Mouse (Mus musculus): ENCODE measurements at regions not wholly inside any gene's neighbourhood (a gene's known extent, or its start where the extent isn't known, plus 50 kb on each side); places are given as distances from the start of the nearest gene placed in this dataset.

GRCm38 (mm10) chr14:58317640-58318039 is 247.3 kb downstream of the Fgf9 start:
- 61% methylated on average over 3 of the region's 3 CpGs for WGBS
- ATAC-seq (ENCODE audit: low read depth) (peak; percentile 37; the same call in 1 of the 2 replicates), DNase-seq (ENCODE audit: low spot score) (peak; percentile 43)
- H3K27me3 ChIP-seq (replicated peaks; ENCODE audit: control insufficient read depth, insufficient read depth, low read length): no peaks in the 10 kb centered on the region
- H3K4me2 ChIP-seq (ENCODE audit: low read depth, low read length): no peak overlapping the region
- no peaks in the 10 kb centered on the region for H3K36me3 ChIP-seq (ENCODE audit: control insufficient read depth, insufficient read depth, low read length)
- no peak overlapping the region for H3K9ac ChIP-seq (ENCODE audit: low read depth, low read length)
- peaks cover 15% of the 10 kb centered on the region for H3K4me1 ChIP-seq (ENCODE audit: control insufficient read depth, insufficient read depth, low read length)
- no peaks in the 10 kb centered on the region for H3K9me3 ChIP-seq (ENCODE audit: control insufficient read depth, low read length)
- H3K4me3 ChIP-seq (ENCODE audit: low read depth, low read length): no peak overlapping the region
- no peak overlapping the region for H3K27ac ChIP-seq (replicated peaks; ENCODE audit: low read depth, low read length)

DNA sequence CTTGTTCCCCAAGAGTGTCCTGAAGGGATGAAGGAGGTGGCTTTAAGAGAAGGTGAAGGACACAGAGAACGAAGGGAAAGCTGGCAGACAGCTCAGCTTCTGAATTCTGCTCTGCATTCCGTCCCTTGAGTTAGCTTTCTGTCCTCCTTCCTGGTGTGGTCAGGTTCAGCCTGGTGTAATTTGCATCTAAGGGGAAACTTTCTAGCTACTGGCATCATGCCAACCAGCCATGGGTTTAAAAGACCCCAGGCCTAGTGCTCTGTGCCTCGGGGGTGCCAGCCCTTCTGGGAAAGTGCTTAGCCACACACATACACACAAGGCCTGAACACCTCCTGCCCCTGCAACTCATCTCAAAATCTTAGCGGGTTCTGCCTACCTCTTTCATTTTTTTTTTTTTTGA is 246.9 kb downstream of the Fgf9 start:
- DNase-seq (ENCODE audit: low spot score) (peak; percentile 44), ATAC-seq (ENCODE audit: low read depth) (no peak)
- H3K4me2 ChIP-seq (ENCODE audit: low read depth, low read length): no peak overlapping the region
- H3K27me3 ChIP-seq (replicated peaks; ENCODE audit: control insufficient read depth, insufficient read depth, low read length): no peaks in the 10 kb centered on the region
- no peak overlapping the region for H3K27ac ChIP-seq (replicated peaks; ENCODE audit: low read depth, low read length)
- H3K4me3 ChIP-seq (ENCODE audit: low read depth, low read length): no peak overlapping the region
- no peak overlapping the region for H3K9ac ChIP-seq (ENCODE audit: low read depth, low read length)
- H3K9me3 ChIP-seq (ENCODE audit: control insufficient read depth, low read length): no peaks in the 10 kb centered on the region
- 30% methylated on average over 4 of the region's 4 CpGs for WGBS
- H3K4me1 ChIP-seq (ENCODE audit: control insufficient read depth, insufficient read depth, low read length): peaks cover 15% of the 10 kb centered on the region
- no peaks in the 10 kb centered on the region for H3K36me3 ChIP-seq (ENCODE audit: control insufficient read depth, insufficient read depth, low read length)

GRCm38 (mm10) chr14:58307695-58308094 is 237.3 kb downstream of the Fgf9 start:
- no peak for ATAC-seq (ENCODE audit: low read depth)

GRCm38 (mm10) chr14:58306832-58307521 is 236.6 kb downstream of the Fgf9 start:
- no peak overlapping the region for H3K4me2 ChIP-seq (ENCODE audit: low read depth, low read length)
- 0 out of 2 replicates have a peak, but pooled peaks have one; percentile 22 for ATAC-seq (ENCODE audit: low read depth)
- 71% methylated on average over 11 of the region's 11 CpGs for WGBS
- DNase-seq (ENCODE audit: low spot score): no peak
- H3K4me1 ChIP-seq (ENCODE audit: control insufficient read depth, insufficient read depth, low read length): no peaks in the 10 kb centered on the region
- H3K4me3 ChIP-seq (ENCODE audit: low read depth, low read length): no peak overlapping the region
- H3K27me3 ChIP-seq (replicated peaks; ENCODE audit: control insufficient read depth, insufficient read depth, low read length): no peaks in the 10 kb centered on the region
- no peak overlapping the region for H3K27ac ChIP-seq (replicated peaks; ENCODE audit: low read depth, low read length)
- H3K9me3 ChIP-seq (ENCODE audit: control insufficient read depth, low read length): peaks cover 10% of the 10 kb centered on the region
- H3K9ac ChIP-seq (ENCODE audit: low read depth, low read length): no peak overlapping the region
- H3K36me3 ChIP-seq (ENCODE audit: control insufficient read depth, insufficient read depth, low read length): no peaks in the 10 kb centered on the region

More at GRCm38 (mm10) chr14:58307695-58308094, 237.3 kb downstream of the Fgf9 start:
- Histone ChIP-seq H3K9me3 (ENCODE audit: control insufficient read depth, low read length) (peaks cover 10% of the 10 kb centered on the region), H3K4me3 (ENCODE audit: low read depth, low read length) (no peak overlapping the region), H3K4me2 (ENCODE audit: low read depth, low read length) (no peak overlapping the region), H3K36me3 (ENCODE audit: control insufficient read depth, insufficient read depth, low read length) (no peaks in the 10 kb centered on the region), H3K4me1 (ENCODE audit: control insufficient read depth, insufficient read depth, low read length) (no peaks in the 10 kb centered on the region), H3K9ac (ENCODE audit: low read depth, low read length) (no peak overlapping the region), H3K27ac (replicated peaks; ENCODE audit: low read depth, low read length) (no peak overlapping the region), H3K27me3 (replicated peaks; ENCODE audit: control insufficient read depth, insufficient read depth, low read length) (no peaks in the 10 kb centered on the region)
- 92% methylated on average over 6 of the region's 6 CpGs for WGBS
- DNase-seq (ENCODE audit: low spot score): no peak

DNA sequence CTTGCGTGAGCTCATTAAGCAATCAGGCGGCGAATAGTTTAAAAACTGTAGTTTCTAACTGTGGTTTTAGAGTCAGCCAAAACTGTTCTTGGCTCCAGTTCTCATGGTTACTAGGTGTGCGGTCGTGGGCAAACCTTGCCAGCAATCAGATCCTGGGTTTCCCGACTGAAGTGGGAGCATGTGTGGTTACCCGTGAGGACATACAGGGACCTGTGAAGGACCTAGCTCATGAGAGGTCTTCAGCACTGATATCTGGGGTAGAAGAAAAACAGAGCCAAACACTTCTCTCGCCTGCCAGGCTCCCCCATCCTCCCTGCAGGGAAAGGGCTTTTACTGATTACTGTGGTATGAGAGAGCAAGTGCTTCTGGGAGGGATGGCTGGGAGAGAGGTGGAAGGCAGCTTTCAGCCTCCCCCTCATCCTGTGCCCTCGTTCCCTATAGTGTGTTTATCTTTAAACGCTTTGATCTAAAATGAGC is 230.1 kb downstream of the Fgf9 start:
- Histone ChIP-seq H3K36me3 (ENCODE audit: control insufficient read depth, insufficient read depth, low read length) (no peaks in the 10 kb centered on the region), H3K27me3 (replicated peaks; ENCODE audit: control insufficient read depth, insufficient read depth, low read length) (no peaks in the 10 kb centered on the region), H3K4me3 (ENCODE audit: low read depth, low read length) (no peak overlapping the region), H3K4me1 (ENCODE audit: control insufficient read depth, insufficient read depth, low read length) (0 out of 2 replicates have a peak, but pooled peaks cover 3% of the 10 kb centered on the region), H3K4me2 (ENCODE audit: low read depth, low read length) (no peak overlapping the region), H3K9ac (ENCODE audit: low read depth, low read length) (no peak overlapping the region), H3K9me3 (ENCODE audit: control insufficient read depth, low read length) (no peaks in the 10 kb centered on the region), H3K27ac (replicated peaks; ENCODE audit: low read depth, low read length) (no peak overlapping the region; the same call in 1 of the 2 replicates)
- 36% methylated on average over 10 of the region's 10 CpGs for WGBS
- DNase-seq (ENCODE audit: low spot score): peak; percentile 78
- ATAC-seq (ENCODE audit: low read depth): peak; percentile 76

DNA sequence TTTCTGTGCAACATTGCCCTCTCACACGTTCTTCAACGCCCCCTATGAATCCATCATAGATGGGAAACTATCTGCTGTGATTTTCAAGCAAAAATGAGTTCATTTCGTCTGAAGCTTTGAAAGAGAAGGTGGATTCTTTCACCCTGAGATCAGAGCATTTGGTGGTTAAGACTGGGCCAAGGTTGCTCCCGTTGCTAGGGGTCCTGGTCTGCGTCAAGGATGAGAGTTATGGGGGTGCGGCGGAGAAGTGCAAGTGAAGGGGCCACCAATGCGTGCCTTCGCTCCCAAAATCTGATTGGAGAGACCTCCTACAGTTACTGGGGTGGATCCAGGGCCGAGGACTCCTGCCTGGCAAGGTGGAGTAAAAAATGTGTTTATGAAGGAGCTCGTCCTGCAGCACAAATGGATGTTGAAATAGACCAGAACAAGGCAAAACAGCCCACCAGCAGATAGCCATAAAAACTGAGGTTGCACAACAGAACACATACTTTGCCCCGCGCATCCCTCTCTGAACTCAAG is 215.7 kb downstream of the Fgf9 start:
- Histone ChIP-seq H3K4me1 (ENCODE audit: control insufficient read depth, insufficient read depth, low read length) (peaks cover 5% of the 10 kb centered on the region; the same call in 1 of the 2 replicates), H3K9ac (ENCODE audit: low read depth, low read length) (no peak overlapping the region), H3K4me3 (ENCODE audit: low read depth, low read length) (no peak overlapping the region), H3K27me3 (replicated peaks; ENCODE audit: control insufficient read depth, insufficient read depth, low read length) (no peaks in the 10 kb centered on the region), H3K9me3 (ENCODE audit: control insufficient read depth, low read length) (no peaks in the 10 kb centered on the region), H3K4me2 (ENCODE audit: low read depth, low read length) (no peak overlapping the region), H3K36me3 (ENCODE audit: control insufficient read depth, insufficient read depth, low read length) (no peaks in the 10 kb centered on the region), H3K27ac (replicated peaks; ENCODE audit: low read depth, low read length) (no peak overlapping the region)
- whole genome bisulfite sequencing: 67% methylated on average over 13 of the region's 13 CpGs
- DNase-seq (ENCODE audit: low spot score): no peak
- ATAC-seq (ENCODE audit: low read depth): 0 out of 2 replicates have a peak, but pooled peaks have one; percentile 33

DNA sequence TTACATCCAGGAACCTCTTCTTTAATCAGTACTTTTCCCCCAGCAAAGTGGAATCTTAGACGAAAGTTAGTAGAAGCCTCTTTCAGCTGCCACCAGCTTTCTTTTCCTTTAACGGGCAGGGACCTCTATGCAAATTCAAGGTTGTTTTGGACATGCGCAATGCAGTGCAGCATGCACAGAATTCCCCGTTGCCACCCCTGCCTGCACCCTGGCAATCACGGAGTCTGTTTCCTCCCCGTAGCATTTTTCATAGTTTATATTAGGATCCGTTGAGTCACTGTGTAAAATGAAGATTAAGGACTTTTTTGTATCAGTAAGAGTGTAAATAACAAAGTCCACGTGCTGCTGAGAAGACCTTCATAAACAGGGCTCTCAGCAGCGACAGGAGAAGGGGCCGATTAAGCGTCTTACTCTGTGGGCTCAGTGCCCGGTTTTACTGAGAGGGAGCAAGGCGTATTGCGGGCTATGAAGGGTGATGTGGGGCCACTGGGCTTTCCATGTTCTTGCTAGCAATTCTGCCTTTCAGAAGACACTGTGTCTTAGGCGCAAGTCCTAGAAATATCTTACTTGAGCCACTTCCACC is 212.5 kb downstream of the Fgf9 start:
- WGBS: 67% methylated on average over 15 of the region's 15 CpGs
- no peak for DNase-seq (ENCODE audit: low spot score)
- no peak for ATAC-seq (ENCODE audit: low read depth)
- Histone ChIP-seq H3K27me3 (replicated peaks; ENCODE audit: control insufficient read depth, insufficient read depth, low read length) (no peaks in the 10 kb centered on the region), H3K4me1 (ENCODE audit: control insufficient read depth, insufficient read depth, low read length) (peaks cover 5% of the 10 kb centered on the region; the same call in 1 of the 2 replicates), H3K4me3 (ENCODE audit: low read depth, low read length) (no peak overlapping the region), H3K9me3 (ENCODE audit: control insufficient read depth, low read length) (no peaks in the 10 kb centered on the region), H3K9ac (ENCODE audit: low read depth, low read length) (no peak overlapping the region), H3K36me3 (ENCODE audit: control insufficient read depth, insufficient read depth, low read length) (no peaks in the 10 kb centered on the region), H3K27ac (replicated peaks; ENCODE audit: low read depth, low read length) (no peak overlapping the region), H3K4me2 (ENCODE audit: low read depth, low read length) (no peak overlapping the region)

GRCm38 (mm10) chr14:58282264-58282663 is 211.9 kb downstream of the Fgf9 start:
- H3K36me3 ChIP-seq (ENCODE audit: control insufficient read depth, insufficient read depth, low read length): no peaks in the 10 kb centered on the region
- H3K27ac ChIP-seq (replicated peaks; ENCODE audit: low read depth, low read length): no peak overlapping the region
- ATAC-seq (ENCODE audit: low read depth): no peak
- H3K4me3 ChIP-seq (ENCODE audit: low read depth, low read length): no peak overlapping the region
- no peaks in the 10 kb centered on the region for H3K27me3 ChIP-seq (replicated peaks; ENCODE audit: control insufficient read depth, insufficient read depth, low read length)
- no peak overlapping the region for H3K9ac ChIP-seq (ENCODE audit: low read depth, low read length)
- 75% methylated on average over 3 of the region's 3 CpGs for WGBS
- no peak overlapping the region for H3K4me2 ChIP-seq (ENCODE audit: low read depth, low read length)
- DNase-seq (ENCODE audit: low spot score): no peak
- H3K4me1 ChIP-seq (ENCODE audit: control insufficient read depth, insufficient read depth, low read length): peaks cover 5% of the 10 kb centered on the region; the same call in 1 of the 2 replicates
- H3K9me3 ChIP-seq (ENCODE audit: control insufficient read depth, low read length): no peaks in the 10 kb centered on the region

Measured in embryonic facial prominence, embryonic 14.5 days (tissue).